Mouse (Mus musculus) c-Kit-negative CD71-positive TER-119-positive erythroid progenitor cells, embryonic 14.5 days (primary cell): ENCODE results near the gene Htra3.

Experiments
- DNase-seq: peaks from one replicate; pipeline ENCODE4 v3.0.0-alpha.2; 2013; ENCODE audit warnings: low read depth, low spot score

The Htra3 gene

GRCm38 (mm10) chr5:35679256-35680155 is at the start of gene Htra3:
Gene Htra3, minus strand, starts transcription at chr5:35679782.
- DNase-seq = no peak

- DNase-seq = no peak
Observed at GRCm38 (mm10) chr5:35728957-35729460, 49.4 kb upstream of the Htra3 start.

GRCm38 (mm10) chr5:35728344-35728956 is 48.9 kb upstream of the Htra3 start:
- DNase-seq = no peak

GRCm38 (mm10) chr5:35727447-35727846 is 47.9 kb upstream of the Htra3 start:
- DNase-seq = no peak

DNA sequence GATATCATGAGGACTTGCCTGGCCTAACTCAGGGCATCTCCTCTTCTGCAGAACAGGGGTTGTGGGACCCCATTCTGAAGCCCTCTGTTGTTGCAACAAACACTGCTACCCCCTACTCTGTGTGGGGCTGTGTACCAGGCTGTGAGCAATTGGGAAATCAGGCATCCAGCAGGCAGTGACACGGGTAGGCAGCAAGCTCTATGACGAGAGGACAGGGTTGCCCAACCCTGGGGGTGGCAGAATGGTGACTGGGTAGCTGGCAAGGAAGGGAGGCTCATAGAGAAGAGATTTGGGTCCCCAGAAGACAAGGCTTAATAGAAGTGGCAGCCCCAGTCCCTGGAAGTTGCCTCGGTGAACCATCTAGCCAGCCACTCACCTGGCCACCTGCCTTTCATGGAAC is 46.3 kb upstream of the Htra3 start:
- no peak for DNase-seq

DNA sequence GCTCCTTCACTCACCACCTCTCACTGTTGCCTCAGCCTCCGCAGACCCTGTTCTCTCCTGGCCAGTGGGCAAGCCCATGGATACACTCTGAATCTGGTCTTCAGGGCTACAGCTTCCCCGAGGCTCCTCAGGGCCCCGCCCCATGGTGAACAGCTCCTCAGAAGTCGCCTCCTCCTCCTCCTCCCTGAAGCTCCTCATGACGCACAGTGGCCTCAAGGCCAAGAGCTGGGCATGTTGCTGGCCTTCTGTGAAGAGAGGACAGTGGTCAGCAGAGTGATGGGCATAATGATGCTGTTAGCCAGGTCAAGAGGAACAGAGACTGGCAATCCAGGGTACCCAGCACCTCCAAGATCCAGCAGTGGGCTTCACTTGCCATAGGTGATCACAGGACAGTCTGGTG is 44.3 kb upstream of the Htra3 start:
- DNase-seq = no peak

DNA sequence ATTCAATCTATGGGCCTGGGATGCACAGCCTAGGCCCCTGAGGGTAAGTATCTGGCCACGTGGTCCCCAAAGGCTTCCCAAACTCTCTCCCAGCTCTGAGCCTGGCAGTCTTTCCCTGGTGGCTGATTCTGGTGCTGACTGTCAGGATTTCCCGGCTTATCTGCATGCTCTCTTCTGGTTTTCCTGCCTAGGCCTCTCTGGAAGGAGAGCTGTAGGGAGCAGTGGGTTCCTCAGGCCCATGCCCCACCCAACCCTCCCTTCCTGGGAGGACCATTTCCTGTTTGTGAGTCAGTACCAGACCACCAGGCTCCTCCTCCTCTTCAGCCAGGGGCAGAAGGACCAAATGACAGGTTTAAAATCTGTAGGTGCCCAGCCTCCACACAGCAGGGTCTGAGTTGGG is 43.1 kb upstream of the Htra3 start:
- no peak for DNase-seq

DNA sequence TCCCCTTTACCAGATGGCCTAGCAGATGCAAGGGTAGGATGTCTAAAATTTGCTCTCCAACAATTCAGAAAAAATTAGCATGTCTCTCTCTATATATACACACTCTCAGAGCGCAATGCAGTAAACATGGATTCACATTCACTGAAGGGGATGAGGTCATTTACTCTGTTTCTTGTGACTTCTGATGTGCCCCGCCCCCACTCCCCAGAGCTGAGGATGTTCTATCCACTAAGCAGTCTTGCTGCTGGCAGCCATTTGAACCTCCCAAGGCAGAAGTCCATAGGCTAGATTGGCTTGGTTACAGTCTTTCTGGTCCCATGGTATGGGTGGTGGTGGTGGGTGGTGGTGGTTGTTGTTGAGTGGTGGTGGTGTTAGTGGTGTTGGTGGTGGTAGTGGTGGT is 42.4 kb upstream of the Htra3 start:
- DNase-seq = no peak

DNA sequence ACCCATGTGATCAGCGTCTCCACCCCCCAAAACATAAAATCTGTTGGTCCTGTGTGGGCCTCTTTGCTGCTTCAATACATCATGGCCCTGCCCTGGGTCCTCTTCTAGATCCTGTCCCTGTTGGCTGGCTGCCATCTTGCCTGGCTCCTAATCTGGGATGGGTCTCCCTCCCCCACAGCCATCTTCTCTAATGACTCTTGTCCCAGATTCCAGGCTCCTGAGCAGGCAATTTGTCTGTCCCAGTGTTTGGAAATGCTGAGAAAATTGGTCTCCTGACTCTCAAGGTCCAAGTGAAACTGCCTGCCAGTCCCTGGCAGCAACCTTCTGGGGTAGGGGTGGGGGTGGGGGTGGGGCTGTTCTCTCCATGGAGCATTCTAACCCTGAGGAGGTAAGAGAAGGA is 40.3 kb upstream of the Htra3 start:
- no peak for DNase-seq

DNA sequence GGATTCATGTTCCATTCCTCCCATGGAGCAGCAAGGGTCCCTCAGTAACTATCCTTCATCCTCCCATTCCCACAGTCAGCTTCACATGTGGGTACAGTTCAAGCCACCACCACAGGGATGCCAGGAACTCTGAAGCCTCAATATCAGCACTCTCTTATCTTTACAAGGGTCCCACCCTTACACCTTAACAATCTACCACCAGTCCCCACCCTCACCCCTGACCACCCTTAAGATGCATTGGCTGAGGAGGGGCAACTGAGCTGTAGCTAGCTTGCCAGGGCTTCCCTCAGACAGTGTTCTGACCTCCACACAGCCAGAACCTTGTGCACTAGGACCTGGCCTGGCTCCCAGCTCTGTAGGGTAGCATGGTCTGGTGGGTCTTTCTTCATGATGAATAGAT is 39.8 kb upstream of the Htra3 start:
- no peak for DNase-seq

DNA sequence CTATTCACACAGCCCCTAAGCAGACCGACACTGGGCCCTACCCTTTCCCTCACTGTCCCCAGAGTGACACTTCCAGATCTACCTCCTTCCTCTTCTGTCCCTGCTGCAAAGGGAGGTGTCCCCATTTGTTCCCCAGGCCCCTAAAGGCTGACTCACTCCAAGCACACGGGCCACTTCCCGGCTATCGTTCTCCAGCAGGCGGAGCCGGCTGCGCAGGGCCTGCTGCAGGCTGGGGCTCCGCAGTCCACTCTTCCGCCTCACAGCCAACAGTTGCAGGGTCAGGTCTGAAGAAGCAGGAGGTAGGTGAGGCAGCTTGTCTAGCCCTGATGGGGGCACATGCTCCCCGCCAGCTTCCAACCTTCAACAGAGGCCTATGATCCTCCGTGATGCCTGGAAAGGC is 39.2 kb upstream of the Htra3 start:
- no peak for DNase-seq

DNA sequence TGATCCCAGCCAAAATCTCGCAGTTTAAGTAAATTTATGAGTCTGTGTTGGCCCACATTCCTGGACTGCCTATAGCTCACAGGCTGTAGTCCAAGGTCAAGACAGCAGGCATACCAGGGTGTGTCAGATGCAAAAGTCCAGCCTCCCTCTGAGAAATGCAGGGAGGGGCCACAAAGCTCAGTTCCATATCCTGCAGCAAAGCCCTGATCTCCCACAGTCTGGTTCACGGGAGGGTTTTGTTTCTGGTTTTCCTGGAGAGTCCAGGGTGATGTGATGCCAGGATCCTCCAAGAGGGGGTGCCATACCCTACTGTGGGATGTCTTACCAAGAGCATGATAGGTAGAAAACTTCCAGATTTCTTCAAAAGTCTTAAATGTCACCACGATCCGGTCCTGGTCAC is 38.4 kb upstream of the Htra3 start:
- no peak for DNase-seq

GRCm38 (mm10) chr5:35717455-35717854 is 37.9 kb upstream of the Htra3 start:
- no peak for DNase-seq

- no peak for DNase-seq
Observed at GRCm38 (mm10) chr5:35713649-35714354, 34.2 kb upstream of the Htra3 start.

GRCm38 (mm10) chr5:35712517-35712916 is 32.9 kb upstream of the Htra3 start:
- DNase-seq = no peak

DNA sequence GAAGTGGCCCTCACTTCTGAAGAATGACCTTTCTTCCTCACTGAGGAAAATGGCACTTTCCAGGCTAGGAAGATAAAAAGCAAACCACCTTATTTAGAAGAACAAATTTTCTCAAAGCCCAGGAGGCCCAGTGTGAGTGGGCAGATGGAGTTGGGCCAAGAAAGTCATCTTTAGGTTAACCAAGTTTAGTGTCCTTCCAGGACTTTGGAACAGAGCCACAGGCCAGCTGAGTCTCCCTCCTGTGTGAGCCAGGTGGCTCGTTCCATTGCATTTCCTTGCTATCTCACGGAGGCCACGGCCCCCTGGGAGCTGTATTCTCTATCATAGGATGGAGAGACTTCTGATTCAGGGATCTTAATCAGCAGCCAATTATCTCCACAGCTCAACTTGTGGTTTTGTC is 31.3 kb upstream of the Htra3 start:
- no peak for DNase-seq

- no peak for DNase-seq
Observed at GRCm38 (mm10) chr5:35710481-35710880, 30.9 kb upstream of the Htra3 start.

DNA sequence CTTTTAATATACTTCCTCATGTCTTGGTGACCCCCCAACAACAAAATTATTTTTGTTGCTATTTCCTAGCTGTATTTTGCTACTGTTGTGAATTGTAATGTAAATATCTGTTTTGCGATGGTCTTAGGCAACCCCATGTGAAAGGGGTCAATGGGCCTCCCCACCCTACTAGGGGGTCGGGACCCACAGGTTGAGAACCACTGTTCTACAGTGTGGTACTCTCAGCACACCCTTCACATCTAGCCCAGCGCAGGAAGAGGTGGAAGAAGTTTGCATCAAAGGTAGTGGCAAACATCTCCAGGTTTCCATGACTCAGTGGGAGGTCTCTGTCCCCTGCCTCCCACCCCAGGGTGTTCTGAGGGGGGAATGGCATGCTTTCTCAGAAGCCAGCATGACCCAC is 25.8 kb upstream of the Htra3 start:
- DNase-seq = no peak

GRCm38 (mm10) chr5:35703814-35704213 is 24.2 kb upstream of the Htra3 start:
- DNase-seq = no peak

DNA sequence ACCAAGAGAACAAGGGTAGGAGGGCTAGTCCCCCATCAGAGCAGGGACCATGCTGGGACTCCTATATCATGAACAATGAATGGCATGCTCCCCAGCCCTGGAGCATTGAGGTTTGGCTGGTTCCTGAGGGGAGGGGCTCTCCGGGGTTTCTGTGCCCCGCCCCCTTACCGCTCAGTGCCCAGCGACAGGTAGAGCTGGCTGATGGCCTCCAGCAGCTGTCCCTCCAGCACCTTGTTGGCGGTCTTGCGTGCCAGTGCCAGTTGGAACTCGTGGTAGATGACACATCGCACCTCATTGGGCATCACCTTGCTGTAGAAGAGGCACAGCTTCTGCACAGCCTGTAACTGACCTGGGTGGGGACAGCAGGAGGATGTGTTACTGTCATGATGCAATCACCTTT is 23.6 kb upstream of the Htra3 start:
- DNase-seq = no peak

DNA sequence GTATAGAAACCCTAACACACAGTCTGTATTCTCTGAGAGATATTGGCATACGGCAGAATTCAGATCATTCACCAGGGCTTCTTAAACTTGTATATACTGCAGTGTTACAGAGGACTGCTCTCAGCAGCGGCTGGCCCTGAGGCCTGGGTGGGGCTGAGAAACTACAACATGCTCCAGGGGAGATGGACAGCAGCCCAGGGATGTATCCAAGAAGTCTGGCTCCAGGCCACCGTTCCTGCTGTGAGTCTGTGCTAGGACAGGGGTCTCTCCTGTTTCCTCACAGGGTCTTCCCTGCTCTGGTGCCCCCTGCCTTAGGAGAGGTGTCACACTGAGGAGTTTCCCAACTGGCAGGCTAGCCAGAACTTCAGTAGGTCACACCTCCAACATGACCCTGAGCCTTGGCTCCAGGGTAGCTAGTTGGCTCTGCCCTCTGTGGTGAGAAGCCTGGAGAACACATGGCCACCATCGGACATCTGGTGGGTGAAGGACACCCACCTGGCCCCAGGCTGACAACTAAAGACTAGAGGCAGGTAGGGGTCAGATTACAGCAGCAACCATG is 23.1 kb upstream of the Htra3 start:
- no peak for DNase-seq

GRCm38 (mm10) chr5:35701042-35701441 is 21.5 kb upstream of the Htra3 start:
- DNase-seq = no peak
